Comparison of ENCODE assay signal across 12 mouse cellular contexts in genomic region chr5:75149380-75149779, GRCm38 (mm10). TPM values are rescaled to one million over a fixed set of nuclear protein-coding genes. Genes with fewer than 3 reads are reported as not detected.
DNase-seq lines count a peak whose midpoint lies in the region; ATAC-seq and TF ChIP-seq lines count a peak whose summit lies in the region.
"Had no signal": no experiment of that assay in that cellular context is flagged by ENCODE, and none has a peak within 500 bp of the region (broad histone marks: within the 10 kb centered on the region; RNA-seq: fewer than 3 reads in every experiment).

No protein-coding gene starts in this region.

- peak overlapping the region; percentile 60 for H3K4me3 ChIP-seq in hindbrain, embryonic 10.5 days
- H3K4me3 ChIP-seq in hindbrain, embryonic 14.5 days (replicated peaks; ENCODE audit: low read length): no peak overlapping the region
- peak overlapping the region; percentile 79 for H3K4me3 ChIP-seq in embryonic facial prominence, embryonic 12.5 days
- H3K4me3 ChIP-seq in limb, embryonic 11.5 days (ENCODE audit: low read depth, low read length): peak overlapping the region; percentile 89
- H3K4me3 ChIP-seq: midbrain, embryonic 15.5 days had no signal

- H3K9ac ChIP-seq in hindbrain, embryonic 14.5 days: no peak overlapping the region
- peak overlapping the region; percentile 52; the same call in 1 of the 2 replicates for H3K9ac ChIP-seq in embryonic facial prominence, embryonic 12.5 days
- peak overlapping the region; percentile 74 for H3K9ac ChIP-seq in limb, embryonic 11.5 days (ENCODE audit: low read length)
- H3K9ac ChIP-seq: midbrain, embryonic 15.5 days had no signal

- peaks cover 53% of the 10 kb centered on the region for H3K4me1 ChIP-seq in hindbrain, embryonic 10.5 days (replicated peaks)
- peaks cover 14% of the 10 kb centered on the region; the same call in 1 of the 2 replicates for H3K4me1 ChIP-seq in hindbrain, embryonic 14.5 days (replicated peaks; ENCODE audit: control insufficient read depth, insufficient read depth, low read length)
- peaks cover 28% of the 10 kb centered on the region for H3K4me1 ChIP-seq in embryonic facial prominence, embryonic 12.5 days
- H3K4me1 ChIP-seq in limb, embryonic 11.5 days (ENCODE audit: control insufficient read depth, insufficient read depth, low read length): peaks cover 23% of the 10 kb centered on the region

- no peak for TF ChIP-seq POLR2A in brain, embryonic 14.5 days (IDR thresholded peaks at IDR 0.05; ENCODE audit: borderline replicate concordance, extremely low read depth, insufficient read depth, insufficient read length, poor library complexity, severe bottlenecking)

- no peak for DNase-seq in hindbrain, embryonic 10.5 days (ENCODE audit: low spot score)
- no peak for DNase-seq in hindbrain, embryonic 14.5 days (ENCODE audit: low spot score)
- peak; percentile 10 for DNase-seq in brain, embryonic 14.5 days (ENCODE audit: low read depth)
- peak; percentile 42 for DNase-seq in limb, embryonic 11.5 days (ENCODE audit: low spot score)
- no peak for DNase-seq in adrenal gland, adult 8-10 months
- no peak for DNase-seq in yolk sac, embryonic 10.5 days (ENCODE audit: low spot score)
- DNase-seq: adrenal gland, adult 2 months; cerebellum, adult 9-10 months; right cerebral cortex, postnatal 14 days; thymus, postnatal 4 days had no signal

- H3K36me3 ChIP-seq in hindbrain, embryonic 10.5 days: no peaks in the 10 kb centered on the region
- no peaks in the 10 kb centered on the region for H3K36me3 ChIP-seq in hindbrain, embryonic 14.5 days (replicated peaks; ENCODE audit: control insufficient read depth, insufficient read depth)
- no peaks in the 10 kb centered on the region for H3K36me3 ChIP-seq in embryonic facial prominence, embryonic 12.5 days
- H3K36me3 ChIP-seq in limb, embryonic 11.5 days (ENCODE audit: control insufficient read depth, insufficient read depth, low read length): no peaks in the 10 kb centered on the region
- H3K36me3 ChIP-seq: midbrain, embryonic 15.5 days had no signal

- WGBS in hindbrain, embryonic 10.5 days: under 1% methylated on average over 10 of the region's 10 CpGs
- 1% methylated on average over 10 of the region's 10 CpGs for WGBS in hindbrain, embryonic 14.5 days
- 0% methylated on average over 10 of the region's 10 CpGs for WGBS in embryonic facial prominence, embryonic 12.5 days
- WGBS in limb, embryonic 11.5 days: under 1% methylated on average over 10 of the region's 10 CpGs

- ATAC-seq in hindbrain, embryonic 14.5 days (ENCODE audit: low FRiP score): no peak
- no peak for ATAC-seq in embryonic facial prominence, embryonic 12.5 days (ENCODE audit: insufficient number of reproducible peaks, insufficient read depth, low FRiP score, low TSS enrichment)
- ATAC-seq in limb, embryonic 11.5 days (ENCODE audit: insufficient number of reproducible peaks, low FRiP score, low TSS enrichment, low read depth): no peak
- ATAC-seq: midbrain, embryonic 15.5 days had no signal

- H3K4me2 ChIP-seq in hindbrain, embryonic 14.5 days (replicated peaks): no peak overlapping the region
- H3K4me2 ChIP-seq in embryonic facial prominence, embryonic 12.5 days (replicated peaks): peak overlapping the region; percentile 63
- peak overlapping the region; percentile 65 for H3K4me2 ChIP-seq in limb, embryonic 11.5 days (ENCODE audit: low read depth, severe bottlenecking)
- H3K4me2 ChIP-seq: midbrain, embryonic 15.5 days had no signal

- peak overlapping the region; percentile 68 for H3K27ac ChIP-seq in hindbrain, embryonic 10.5 days
- H3K27ac ChIP-seq in hindbrain, embryonic 14.5 days: no peak overlapping the region
- peak overlapping the region; percentile 100 for H3K27ac ChIP-seq in embryonic facial prominence, embryonic 12.5 days
- H3K27ac ChIP-seq in limb, embryonic 11.5 days (replicated peaks; ENCODE audit: low read depth, low read length): peak overlapping the region; percentile 99
- H3K27ac ChIP-seq: midbrain, embryonic 15.5 days had no signal

- no peaks in the 10 kb centered on the region for H3K9me3 ChIP-seq in hindbrain, embryonic 10.5 days
- H3K9me3 ChIP-seq in hindbrain, embryonic 14.5 days (ENCODE audit: control insufficient read depth, low read length): no peaks in the 10 kb centered on the region
- no peaks in the 10 kb centered on the region for H3K9me3 ChIP-seq in embryonic facial prominence, embryonic 12.5 days
- H3K9me3 ChIP-seq in limb, embryonic 11.5 days (ENCODE audit: control insufficient read depth, low read length): no peaks in the 10 kb centered on the region
- H3K9me3 ChIP-seq: midbrain, embryonic 15.5 days had no signal

- TF ChIP-seq CTCF in brain, embryonic 14.5 days (IDR thresholded peaks at IDR 0.05; ENCODE audit: borderline replicate concordance, extremely low read depth, insufficient read depth, insufficient read length): no peak

- H3K27me3 ChIP-seq in hindbrain, embryonic 10.5 days (ENCODE audit: insufficient read depth, poor library complexity, severe bottlenecking): peaks cover 100% of the 10 kb centered on the region
- H3K27me3 ChIP-seq in hindbrain, embryonic 14.5 days (ENCODE audit: control insufficient read depth, insufficient read depth, low read length): peaks cover 96% of the 10 kb centered on the region
- peaks cover 4% of the 10 kb centered on the region for H3K27me3 ChIP-seq in embryonic facial prominence, embryonic 12.5 days
- H3K27me3 ChIP-seq in limb, embryonic 11.5 days (ENCODE audit: control insufficient read depth, insufficient read depth, low read length): no peaks in the 10 kb centered on the region

RNA-seq across cellular contexts. Expression of gene Pdgfra, which starts 2.7 kb away (rescaled TPM):
- polyA plus RNA-seq in hindbrain, embryonic 10.5 days (2016; fragmentation: Nextera tagmentation; extraction: Ambion mirVana): 20.4 and 23.3 TPM in 2 replicates
- 24.1 and 26.1 TPM in 2 replicates for polyA plus RNA-seq in hindbrain, embryonic 14.5 days (2014; fragmentation: Nextera tagmentation; extraction: Ambion mirVana)
- polyA plus RNA-seq in brain, embryonic 14.5 days (2012; rRNA removed): 7.2 and 16.3 TPM in 2 replicates
- polyA plus RNA-seq in embryonic facial prominence, embryonic 12.5 days (2016; fragmentation: Nextera tagmentation; extraction: Ambion mirVana): 125 and 127 TPM in 2 replicates
- 124 and 138 TPM in 2 replicates for polyA plus RNA-seq in limb, embryonic 11.5 days (2014; fragmentation: Nextera tagmentation; extraction: Ambion mirVana)
- 10 to 100 TPM; 40.5 to 55.6 (median 45.9) TPM for total RNA-seq in adrenal gland, adult 8-10 months (2022)

Comparison
In these comparisons a context has a peak if more than half of its experiments do, and no peak if none do; other contexts are left out.
1. DNase-seq: peak in brain, embryonic 14.5 days (single experiment) and limb, embryonic 11.5 days (single experiment); none in hindbrain, embryonic 10.5 days (single experiment), hindbrain, embryonic 14.5 days (single experiment), adrenal gland, adult 8-10 months (single experiment) and yolk sac, embryonic 10.5 days (single experiment).